Mouse (Mus musculus) hindbrain, embryonic 14.5 days (tissue): ENCODE results near the gene Cdkl3. TPM values are rescaled to one million over a fixed set of nuclear protein-coding genes. Genes with fewer than 3 reads are reported as not detected.
A peak's percentile ranks its signal among the peaks of the same experiment; 100 is the strongest.

Experiments
- ATAC-seq: fragments of 200-750 bp; cut with Nextera tagmentation; 2 replicates; pipeline ENCODE4 v1.8.0; 2017; ENCODE audit warnings: moderate number of reproducible peaks, mild to moderate bottlenecking, moderate TSS enrichment, moderate library complexity; ENCODE audit not compliant: low FRiP score
- DNase-seq: peaks from one replicate; pipeline ENCODE4 v3.0.0-alpha.2; 2015; ENCODE audit warnings: low spot score
- H3K27ac ChIP-seq: fragments of 300-500 bp; sonication (generic); 2 replicates; pipeline ENCODE4 v1.5.1; 2014; ENCODE audit warnings: mild to moderate bottlenecking, moderate library complexity
- H3K27me3 ChIP-seq: fragments of 300-500 bp; sonication (generic); 2 replicates; pipeline ENCODE4 v1.6.1; 2014; ENCODE audit warnings: mild to moderate bottlenecking, low read length, mixed read lengths; ENCODE audit not compliant: control insufficient read depth, insufficient read depth
- H3K36me3 ChIP-seq: fragments of 300-500 bp; sonication (generic); replicated peaks from 2 replicates; pipeline ENCODE4 v1.6.1; 2014; ENCODE audit not compliant: control insufficient read depth, insufficient read depth
- H3K4me1 ChIP-seq: fragments of 300-500 bp; sonication (generic); replicated peaks from 2 replicates; pipeline ENCODE4 v1.6.1; 2014; ENCODE audit warnings: antibody characterized with exemption, low read length, mixed read lengths; ENCODE audit not compliant: control insufficient read depth, insufficient read depth
- H3K4me2 ChIP-seq: fragments of 300-500 bp; sonication (generic); replicated peaks from 2 replicates; pipeline ENCODE4 v1.6.1; 2014; ENCODE audit warnings: mild to moderate bottlenecking, moderate library complexity
- H3K4me3 ChIP-seq: fragments of 300-500 bp; sonication (generic); replicated peaks from 2 replicates; pipeline ENCODE4 v1.5.1; 2014; ENCODE audit warnings: mild to moderate bottlenecking, low read length
- H3K9ac ChIP-seq: fragments of 300-500 bp; sonication (generic); 2 replicates; pipeline ENCODE4 v1.6.1; 2014
- H3K9me3 ChIP-seq: fragments of 300-500 bp; sonication (generic); 2 replicates; pipeline ENCODE4 v1.6.1; 2016; ENCODE audit warnings: low read length; ENCODE audit not compliant: control insufficient read depth
- WGBS: fragments of 180-500 bp; shearing (Covaris S2); extraction: QIAGEN DNeasy Blood & Tissue Kit; methylation state at CpG from one replicate; pipeline ENCODE4 v1.1.7; 2014; 5-methylcytosine and 5-hydroxymethylcytosine counted together
- polyA plus RNA-seq: library from polyadenylated mRNA; unstranded; fragments of >200 nt; fragmentation: Nextera tagmentation; extraction: Ambion mirVana; gene quantifications from 2 replicates; pipeline ENCODE4 v1.2.1, GENCODE M21; 2014

The Cdkl3 gene
- polyA plus RNA-seq, 1 experiment from 2014 or later: 25.9 TPM

DNA sequence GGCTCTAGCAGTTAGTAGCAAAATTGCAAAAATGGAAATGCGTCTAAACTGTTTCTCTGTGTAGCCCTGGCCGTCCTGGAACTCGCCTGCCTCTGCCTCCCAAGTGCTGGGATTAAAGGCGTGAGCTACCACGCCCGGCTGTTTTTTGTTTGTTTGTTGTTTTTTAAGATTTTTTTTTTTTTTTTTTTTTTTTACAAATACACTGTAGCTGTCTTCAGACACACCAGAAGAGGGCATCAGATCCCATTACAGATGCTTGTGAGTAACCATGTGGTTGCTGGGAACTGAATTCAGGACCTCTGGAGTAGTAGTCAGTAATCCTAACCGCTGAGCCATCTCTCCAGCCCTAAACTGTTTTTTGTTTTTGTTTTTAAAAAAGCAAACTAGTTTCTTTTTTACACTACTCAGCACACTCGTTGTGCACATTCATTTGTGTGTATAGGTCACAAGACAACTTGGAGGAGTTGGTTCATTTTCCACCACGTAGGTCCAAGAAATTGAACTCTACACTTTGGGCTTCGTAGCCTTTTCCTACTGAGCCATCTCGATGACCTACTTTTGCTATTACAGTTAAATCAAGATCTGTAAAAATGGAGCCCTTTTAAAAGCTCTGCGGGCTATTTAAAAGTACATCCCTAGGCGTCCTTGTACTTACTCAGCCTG lies 1.0 kb upstream of the Cdkl3 start:
- Histone ChIP-seq H3K9ac (peak overlapping the region; percentile 76), H3K4me2 (peak overlapping the region; percentile 74)
- ATAC-seq: no peak

DNA sequence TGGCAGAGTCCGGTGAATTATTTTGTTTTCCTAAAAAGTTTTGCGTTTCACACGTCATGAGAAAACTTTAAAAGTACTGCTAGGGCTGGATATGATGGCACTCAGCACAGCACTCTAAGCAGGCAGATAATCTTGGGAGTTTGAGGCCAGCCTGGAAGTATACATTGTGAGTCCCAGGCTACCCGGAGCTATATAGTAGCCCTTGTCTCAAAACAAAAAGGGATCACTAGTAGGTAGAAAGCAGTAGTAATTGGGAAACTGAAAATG lies 583 bp upstream of the Cdkl3 start:
- Histone ChIP-seq H3K9me3 (no peaks in the 10 kb centered on the region), H3K4me1 (peaks cover 29% of the 10 kb centered on the region), H3K9ac (peak overlapping the region; percentile 76), H3K4me2 (peak overlapping the region; percentile 74), H3K36me3 (no peaks in the 10 kb centered on the region), H3K4me3 (peak overlapping the region; percentile 67), H3K27ac (peak overlapping the region; percentile 87), H3K27me3 (no peaks in the 10 kb centered on the region)
- DNase-seq (no peak), ATAC-seq (no peak)
- WGBS: 22% methylated on average over 4 of the region's 4 CpGs

More for the DNA sequence above, 1.0 kb upstream of the Cdkl3 start:
- peak overlapping the region; percentile 87 for H3K27ac ChIP-seq
- peaks cover 34% of the 10 kb centered on the region for H3K4me1 ChIP-seq
- no peak for DNase-seq
- WGBS: 81% methylated on average over 13 of the region's 13 CpGs
- H3K36me3 ChIP-seq: no peaks in the 10 kb centered on the region; the same call in 1 of the 2 replicates
- H3K9me3 ChIP-seq: no peaks in the 10 kb centered on the region
- no peaks in the 10 kb centered on the region for H3K27me3 ChIP-seq
- H3K4me3 ChIP-seq: peak overlapping the region; percentile 67

DNA sequence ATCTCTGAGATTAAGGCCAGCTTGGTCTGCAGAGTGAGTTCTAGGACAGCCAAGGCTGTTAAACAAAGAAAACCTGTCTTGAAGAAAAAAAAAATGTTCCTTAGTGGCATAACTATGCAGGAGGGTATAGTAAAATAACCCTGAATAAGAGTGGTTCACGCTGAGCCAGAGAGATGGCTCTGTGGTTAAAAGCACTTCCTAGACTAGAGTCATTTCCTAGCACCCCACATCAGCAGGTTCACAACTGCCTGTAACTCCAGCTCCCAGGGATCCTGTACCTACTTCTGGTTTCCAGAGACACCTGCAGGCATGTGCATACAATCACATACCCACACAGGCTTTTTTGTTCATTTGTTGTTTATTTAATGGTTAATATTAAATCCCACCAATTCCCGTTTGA lies 1.6 kb downstream of the Cdkl3 start:
- Histone ChIP-seq H3K4me3 (0 out of 2 replicates have a peak overlapping the region, but pooled peaks have one; percentile 2), H3K27ac (no peak overlapping the region), H3K9me3 (no peaks in the 10 kb centered on the region), H3K4me1 (peaks cover 20% of the 10 kb centered on the region), H3K9ac (0 out of 2 replicates have a peak overlapping the region, but pooled peaks have one; percentile 21), H3K4me2 (peak overlapping the region; percentile 74), H3K36me3 (no peaks in the 10 kb centered on the region; the same call in 1 of the 2 replicates), H3K27me3 (no peaks in the 10 kb centered on the region)
- ATAC-seq (no peak), DNase-seq (no peak)
- WGBS: 68% methylated on average over 2 of the region's 2 CpGs

DNA sequence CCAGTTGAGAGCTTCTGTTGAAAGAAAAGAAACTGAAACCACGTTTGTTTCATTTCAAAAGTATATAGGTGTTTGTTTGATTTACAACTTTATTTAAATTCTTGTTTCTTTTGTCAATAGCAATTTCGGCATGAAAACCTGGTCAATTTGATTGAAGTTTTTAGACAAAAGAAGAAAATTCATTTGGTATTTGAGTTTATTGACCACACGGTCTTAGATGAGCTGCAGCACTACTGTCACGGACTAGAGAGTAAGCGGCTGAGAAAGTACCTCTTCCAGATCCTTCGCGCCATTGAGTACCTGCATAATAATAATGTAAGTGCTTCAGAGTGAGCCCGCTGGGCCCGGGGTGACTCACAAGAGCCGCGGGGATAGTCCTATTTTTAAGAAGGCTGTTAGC lies 7.0 kb downstream of the Cdkl3 start:
- WGBS: 91% methylated on average over 11 of the region's 11 CpGs
- DNase-seq (no peak), ATAC-seq (no peak)
- no peaks in the 10 kb centered on the region for H3K4me1 ChIP-seq
- H3K36me3 ChIP-seq: no peaks in the 10 kb centered on the region; the same call in 1 of the 2 replicates
- H3K4me3 ChIP-seq: no peak overlapping the region
- H3K4me2 ChIP-seq: no peak overlapping the region
- H3K27me3 ChIP-seq: no peaks in the 10 kb centered on the region
- no peak overlapping the region for H3K9ac ChIP-seq
- no peak overlapping the region for H3K27ac ChIP-seq
- H3K9me3 ChIP-seq: no peaks in the 10 kb centered on the region

DNA sequence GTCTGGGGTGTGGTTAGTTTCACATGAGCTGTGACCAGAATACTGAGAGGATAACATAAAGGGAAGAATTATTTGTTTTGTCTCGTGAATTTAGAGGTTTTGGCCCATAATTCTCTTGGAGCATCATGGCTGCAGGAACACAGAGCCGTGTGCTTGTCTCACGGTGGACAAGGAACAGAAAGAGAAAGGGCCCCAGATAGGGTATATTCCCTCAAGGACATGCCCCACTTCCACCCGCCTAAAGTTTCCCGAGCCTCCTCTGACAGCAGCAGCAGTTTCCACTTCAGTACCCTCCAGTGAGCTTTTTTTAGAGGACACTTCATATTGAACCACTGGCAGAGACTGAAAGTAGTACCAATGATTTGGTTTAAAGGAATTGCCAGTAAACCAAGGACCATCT lies 7.5 kb downstream of the Cdkl3 start:
- Histone ChIP-seq H3K4me2 (no peak overlapping the region), H3K27ac (no peak overlapping the region), H3K9me3 (no peaks in the 10 kb centered on the region), H3K36me3 (no peaks in the 10 kb centered on the region; the same call in 1 of the 2 replicates), H3K9ac (no peak overlapping the region), H3K4me3 (no peak overlapping the region), H3K4me1 (no peaks in the 10 kb centered on the region), H3K27me3 (no peaks in the 10 kb centered on the region)
- no peak for DNase-seq
- WGBS: 77% methylated on average over 5 of the region's 5 CpGs
- ATAC-seq: no peak

DNA sequence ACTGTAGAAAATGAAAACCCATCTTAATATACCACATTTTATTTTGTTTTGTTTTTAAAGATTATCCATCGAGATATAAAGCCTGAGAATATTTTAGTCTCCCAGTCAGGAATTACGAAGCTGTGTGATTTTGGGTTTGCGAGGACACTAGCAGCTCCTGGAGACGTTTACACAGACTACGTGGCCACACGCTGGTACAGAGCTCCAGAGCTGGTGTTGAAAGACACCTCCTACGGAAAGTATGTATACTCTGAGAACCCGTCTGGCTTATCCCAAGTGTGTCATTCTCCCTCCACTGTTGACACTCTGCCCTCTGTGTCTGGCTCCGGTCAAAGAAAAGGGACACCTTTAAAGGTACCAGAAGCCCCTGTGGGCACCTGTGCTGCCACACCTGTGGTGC lies 14.2 kb downstream of the Cdkl3 start:
- Histone ChIP-seq H3K27ac (no peak overlapping the region), H3K9me3 (no peaks in the 10 kb centered on the region), H3K4me1 (no peaks in the 10 kb centered on the region), H3K27me3 (no peaks in the 10 kb centered on the region), H3K4me3 (no peak overlapping the region), H3K36me3 (peaks cover 7% of the 10 kb centered on the region; the same call in 1 of the 2 replicates), H3K9ac (no peak overlapping the region), H3K4me2 (no peak overlapping the region)
- ATAC-seq (no peak), DNase-seq (no peak)
- WGBS: 89% methylated on average over 9 of the region's 9 CpGs

DNA sequence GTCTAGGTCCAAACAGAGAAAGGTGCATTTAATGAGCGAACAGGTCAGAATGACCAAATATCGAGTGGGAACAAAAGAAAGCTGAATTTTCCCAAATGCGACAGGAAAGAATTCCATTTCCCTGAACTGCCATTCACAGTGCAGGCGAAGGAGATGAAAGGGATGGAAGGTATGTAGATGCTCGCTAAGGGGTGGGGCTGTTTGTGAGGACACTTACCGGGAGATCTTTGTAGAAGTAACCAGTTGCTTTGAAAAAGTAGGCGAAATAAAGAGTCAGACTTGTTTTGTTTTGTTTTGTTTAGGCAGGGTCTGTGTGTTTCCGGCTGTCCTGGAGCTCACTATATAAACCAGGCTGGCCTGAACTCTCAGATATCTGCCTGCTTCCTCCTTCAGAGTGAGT lies 28.3 kb downstream of the Cdkl3 start:
- DNase-seq (no peak), ATAC-seq (no peak)
- no peak overlapping the region for H3K9ac ChIP-seq
- H3K4me3 ChIP-seq: no peak overlapping the region
- H3K4me1 ChIP-seq: no peaks in the 10 kb centered on the region
- H3K27me3 ChIP-seq: no peaks in the 10 kb centered on the region
- H3K4me2 ChIP-seq: no peak overlapping the region
- H3K36me3 ChIP-seq: peaks cover 11% of the 10 kb centered on the region; the same call in 1 of the 2 replicates
- no peaks in the 10 kb centered on the region for H3K9me3 ChIP-seq
- no peak overlapping the region for H3K27ac ChIP-seq
- 77% methylated on average over 8 of the region's 8 CpGs for WGBS

DNA sequence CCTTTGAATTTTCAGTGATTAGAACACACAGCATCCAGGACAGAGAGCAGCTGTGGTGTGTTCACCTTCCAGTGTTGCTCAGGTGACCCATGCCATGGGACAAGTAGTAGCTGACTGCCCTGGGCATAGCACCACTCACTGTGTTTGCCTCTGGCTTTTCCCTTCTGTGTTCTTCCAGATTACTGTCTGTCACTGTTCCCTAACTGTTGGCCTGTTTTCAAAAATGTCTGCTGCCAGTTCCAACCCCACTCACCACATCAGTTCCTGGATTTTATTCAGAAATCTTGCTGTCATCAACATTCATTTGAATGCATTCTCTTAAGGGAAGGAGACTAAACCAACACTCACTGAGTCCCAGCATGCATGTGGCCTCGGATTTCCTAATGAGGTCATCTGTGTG lies 29.9 kb downstream of the Cdkl3 start:
- no peak for ATAC-seq
- H3K4me2 ChIP-seq: no peak overlapping the region
- H3K4me1 ChIP-seq: no peaks in the 10 kb centered on the region
- peaks cover 11% of the 10 kb centered on the region; the same call in 1 of the 2 replicates for H3K36me3 ChIP-seq
- H3K27me3 ChIP-seq: no peaks in the 10 kb centered on the region
- H3K27ac ChIP-seq: no peak overlapping the region
- H3K9me3 ChIP-seq: no peaks in the 10 kb centered on the region
- WGBS: 98% methylated on average over 1 of the region's 1 CpGs
- no peak for DNase-seq
- no peak overlapping the region for H3K9ac ChIP-seq
- no peak overlapping the region for H3K4me3 ChIP-seq

DNA sequence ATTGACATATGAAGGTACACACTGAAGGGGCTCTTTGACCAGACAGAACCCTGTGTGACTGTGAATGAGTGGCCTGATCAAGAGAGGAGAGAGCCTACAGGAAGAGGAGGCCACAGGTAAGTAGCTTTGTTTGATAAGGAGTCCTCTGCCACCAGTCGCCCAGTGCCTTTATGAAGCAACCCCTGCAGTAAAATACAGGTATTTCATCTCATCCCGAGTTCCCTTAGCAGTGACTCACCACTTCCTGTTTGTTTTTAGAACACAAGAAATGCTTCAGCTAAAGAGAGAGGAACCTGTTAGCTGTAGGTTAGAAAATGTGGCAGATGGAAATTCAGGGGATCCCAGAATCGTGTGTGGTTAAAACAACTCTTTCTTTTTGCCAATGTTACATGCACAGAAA lies 31.9 kb downstream of the Cdkl3 start:
- no peak overlapping the region for H3K9ac ChIP-seq
- H3K4me1 ChIP-seq: no peaks in the 10 kb centered on the region
- H3K4me3 ChIP-seq: no peak overlapping the region
- DNase-seq (no peak), ATAC-seq (no peak)
- H3K27ac ChIP-seq: no peak overlapping the region
- H3K36me3 ChIP-seq: peaks cover 11% of the 10 kb centered on the region; the same call in 1 of the 2 replicates
- WGBS: 91% methylated on average over 3 of the region's 3 CpGs
- no peaks in the 10 kb centered on the region for H3K9me3 ChIP-seq
- no peak overlapping the region for H3K4me2 ChIP-seq
- no peaks in the 10 kb centered on the region for H3K27me3 ChIP-seq

DNA sequence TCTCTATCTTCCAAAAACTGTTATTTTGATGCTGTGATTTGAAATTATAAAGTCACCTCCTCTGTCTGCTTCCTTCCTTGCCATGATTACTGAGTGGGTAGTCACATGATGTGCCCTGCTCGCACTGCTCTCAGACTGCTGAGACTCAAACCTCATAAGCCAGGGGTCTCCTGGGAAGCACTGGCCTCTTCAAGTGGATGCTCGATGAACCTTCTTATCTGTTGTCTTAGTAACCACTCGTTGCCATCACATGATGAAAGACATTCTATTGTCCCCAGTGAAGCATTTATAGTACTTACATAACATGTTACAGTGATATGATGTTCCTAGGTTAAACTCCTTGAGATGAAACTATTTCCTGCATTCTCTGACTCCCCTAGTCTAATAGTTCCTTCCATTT lies 33.6 kb downstream of the Cdkl3 start:
- Histone ChIP-seq H3K4me3 (no peak overlapping the region), H3K9ac (no peak overlapping the region), H3K36me3 (peaks cover 9% of the 10 kb centered on the region; the same call in 1 of the 2 replicates), H3K27ac (no peak overlapping the region), H3K9me3 (no peaks in the 10 kb centered on the region), H3K4me1 (no peaks in the 10 kb centered on the region), H3K4me2 (no peak overlapping the region), H3K27me3 (no peaks in the 10 kb centered on the region)
- ATAC-seq (no peak), DNase-seq (no peak)
- WGBS: 28% methylated on average over 3 of the region's 3 CpGs
